Mouse (Mus musculus): ENCODE measurements at regions not wholly inside any gene's neighbourhood (a gene's known extent, or its start where the extent isn't known, plus 50 kb on each side); places are given as distances from the start of the nearest gene placed in this dataset.

DNA sequence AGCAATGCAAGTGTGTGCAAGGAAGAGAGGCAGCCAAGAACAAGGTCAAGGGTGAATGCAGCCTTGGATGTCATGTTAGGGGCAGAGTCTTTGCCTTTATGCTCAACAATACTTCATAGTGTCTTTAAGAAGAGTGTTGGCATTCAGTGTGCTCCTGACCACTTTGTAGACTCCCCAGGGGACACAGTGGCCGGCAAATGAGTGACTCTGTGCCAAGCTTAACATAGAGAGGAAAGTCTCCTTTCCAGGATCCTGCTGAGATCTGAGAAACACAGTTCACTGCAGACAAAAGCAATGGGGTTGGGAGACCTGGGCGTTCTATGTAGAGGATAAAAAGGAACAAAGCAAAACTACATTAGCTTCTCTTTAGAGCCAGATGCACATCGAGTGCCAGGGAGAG is 259.2 kb downstream of the Maf start:
- no peak for TF ChIP-seq CTCF (IDR thresholded peaks at IDR 0.05; ENCODE audit: control insufficient read depth, insufficient read depth, insufficient replicate concordance, low read depth, low read length)
- TF ChIP-seq POLR2A (IDR thresholded peaks at IDR 0.05; ENCODE audit: control insufficient read depth, low read depth, low read length), result no peak

Data from testis, adult 2 months (tissue).